Mouse (Mus musculus): ENCODE data around the gene Snx11. TPM values are rescaled to one million over a fixed set of nuclear protein-coding genes. Genes with fewer than 3 reads are reported as not detected.
"Not testable (repeated sequence)": the region's sequence is repeated elsewhere in the genome, so short reads cannot be mapped to it uniquely, and the experiment has no call there.

Gene Snx11
- polyA plus RNA-seq, 1 experiment from 2014 or later: 22.2 TPM

DNA sequence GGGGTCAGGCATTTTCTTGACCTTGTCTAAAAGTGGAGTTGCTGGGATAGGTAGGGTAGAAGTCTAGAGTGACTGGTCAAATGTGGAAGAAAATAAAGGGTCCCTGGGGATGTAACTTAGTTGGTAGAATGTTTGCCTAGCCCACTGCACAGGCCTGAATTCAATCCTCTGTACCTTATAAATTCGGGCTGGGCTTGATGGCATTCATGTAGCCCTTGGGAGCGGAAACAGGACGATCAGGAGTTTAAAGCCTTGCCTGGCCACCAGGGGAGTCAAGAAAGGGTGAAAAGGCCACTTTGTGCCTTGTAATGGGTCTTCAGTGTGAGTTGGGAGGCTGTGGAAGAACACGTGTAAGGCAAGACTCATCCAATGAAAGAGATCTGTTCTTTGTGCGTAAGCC lies 12.6 kb upstream of the Snx11 start:
- H3K4me2 ChIP-seq (replicated peaks): peak overlapping the region; percentile 96
- peaks cover 20% of the 10 kb centered on the region for H3K36me3 ChIP-seq
- H3K9me3 ChIP-seq: no peaks in the 10 kb centered on the region
- H3K4me3 ChIP-seq: peak overlapping the region; percentile 90
- peak overlapping the region; percentile 91 for H3K9ac ChIP-seq
- H3K27me3 ChIP-seq: no peaks in the 10 kb centered on the region
- ATAC-seq (ENCODE audit: low FRiP score, low read depth): no peak
- peak overlapping the region; percentile 96; the same call in 1 of the 2 replicates for H3K27ac ChIP-seq
- H3K4me1 ChIP-seq: peaks cover 35% of the 10 kb centered on the region
- 10% methylated on average over 5 of the region's 5 CpGs for WGBS

GRCm38 (mm10) chr11:96788871-96789795 lies 11.8 kb upstream of the Snx11 start, which contains the start of gene Cbx1:
TSS of gene Cbx1 (plus strand) at chr11:96789127.
- H3K27me3 ChIP-seq: no peaks in the 10 kb centered on the region
- peak within 1 kb of the TSS; percentile 90 for H3K4me3 ChIP-seq
- no peaks in the 10 kb centered on the region for H3K9me3 ChIP-seq
- peak within 1 kb of the TSS; percentile 96 for H3K27ac ChIP-seq
- H3K36me3 ChIP-seq: peaks cover 14% of the 10 kb centered on the region; the same call in 1 of the 2 replicates
- peak within 1 kb of the TSS; percentile 96 for H3K4me2 ChIP-seq (replicated peaks)
- peak; percentile 97 for ATAC-seq (ENCODE audit: low FRiP score, low read depth)
- H3K4me1 ChIP-seq: peaks cover 35% of the 10 kb centered on the region
- peak within 1 kb of the TSS; percentile 91 for H3K9ac ChIP-seq
- 1% methylated on average over 91 of the region's 93 CpGs for WGBS

- Histone ChIP-seq H3K4me3 (no peak overlapping the region), H3K36me3 (peaks cover 9% of the 10 kb centered on the region; the same call in 1 of the 2 replicates), H3K9ac (no peak overlapping the region), H3K4me1 (peaks cover 20% of the 10 kb centered on the region), H3K27me3 (no peaks in the 10 kb centered on the region), H3K27ac (no peak overlapping the region), H3K4me2 (replicated peaks) (no peak overlapping the region), H3K9me3 (no peaks in the 10 kb centered on the region)
- no peak for ATAC-seq (ENCODE audit: low FRiP score, low read depth)
- 34% methylated on average over 9 of the region's 9 CpGs for WGBS
Measured at GRCm38 (mm10) chr11:96786731-96787450, 9.5 kb upstream of the Snx11 start.

DNA sequence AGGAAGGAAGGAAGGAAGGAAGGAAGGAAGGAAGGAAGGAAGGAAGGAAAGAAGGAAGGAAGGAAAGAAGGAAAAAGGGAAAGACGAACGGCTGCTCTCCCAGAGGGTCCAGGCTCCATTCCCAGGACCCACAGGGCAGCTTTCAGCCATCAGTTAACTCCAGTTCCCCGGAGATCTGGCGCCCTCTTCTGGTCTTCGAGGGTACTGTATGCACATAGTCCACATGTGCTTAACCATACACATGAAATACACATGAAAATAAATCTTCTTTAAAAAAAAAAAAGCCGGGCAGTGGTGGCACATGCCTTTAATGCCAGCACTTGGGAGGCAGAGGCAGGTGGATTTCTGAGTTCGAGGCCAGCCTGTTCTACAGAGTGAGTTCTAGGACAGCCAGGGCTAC lies 7.5 kb upstream of the Snx11 start:
- 14% methylated on average over 7 of the region's 7 CpGs for WGBS
- H3K36me3 ChIP-seq; H3K4me1 ChIP-seq; H3K9me3 ChIP-seq; H3K27me3 ChIP-seq; ATAC-seq (ENCODE audit: low FRiP score, low read depth); H3K9ac ChIP-seq; H3K4me2 ChIP-seq (replicated peaks); H3K4me3 ChIP-seq; H3K27ac ChIP-seq: not testable (repeated sequence)

- Histone ChIP-seq H3K36me3 (no peaks in the 10 kb centered on the region), H3K27me3 (no peaks in the 10 kb centered on the region), H3K9ac (no peak overlapping the region), H3K4me2 (replicated peaks) (no peak overlapping the region), H3K9me3 (no peaks in the 10 kb centered on the region), H3K27ac (no peak overlapping the region), H3K4me1 (peaks cover 12% of the 10 kb centered on the region), H3K4me3 (no peak overlapping the region)
- WGBS: 75% methylated on average over 2 of the region's 2 CpGs
- ATAC-seq (ENCODE audit: low FRiP score, low read depth): no peak
Measured at GRCm38 (mm10) chr11:96781425-96781824, 4.1 kb upstream of the Snx11 start.

- no peak overlapping the region for H3K9ac ChIP-seq
- ATAC-seq (ENCODE audit: low FRiP score, low read depth): no peak
- no peak overlapping the region for H3K27ac ChIP-seq
- H3K4me3 ChIP-seq: no peak overlapping the region
- H3K27me3 ChIP-seq: no peaks in the 10 kb centered on the region
- H3K4me2 ChIP-seq (replicated peaks): no peak overlapping the region
- H3K4me1 ChIP-seq: peaks cover 21% of the 10 kb centered on the region
- no peaks in the 10 kb centered on the region for H3K9me3 ChIP-seq
- WGBS: 73% methylated on average over 5 of the region's 5 CpGs
- H3K36me3 ChIP-seq: no peaks in the 10 kb centered on the region
Measured at GRCm38 (mm10) chr11:96780306-96780705, 2.9 kb upstream of the Snx11 start.

- H3K27ac ChIP-seq: peak overlapping the region; percentile 58; the same call in 1 of the 2 replicates
- H3K9ac ChIP-seq: peak overlapping the region; percentile 71
- ATAC-seq (ENCODE audit: low FRiP score, low read depth): not testable (repeated sequence)
Measured at GRCm38 (mm10) chr11:96778061-96778627, 785 bp upstream of the Snx11 start.

DNA sequence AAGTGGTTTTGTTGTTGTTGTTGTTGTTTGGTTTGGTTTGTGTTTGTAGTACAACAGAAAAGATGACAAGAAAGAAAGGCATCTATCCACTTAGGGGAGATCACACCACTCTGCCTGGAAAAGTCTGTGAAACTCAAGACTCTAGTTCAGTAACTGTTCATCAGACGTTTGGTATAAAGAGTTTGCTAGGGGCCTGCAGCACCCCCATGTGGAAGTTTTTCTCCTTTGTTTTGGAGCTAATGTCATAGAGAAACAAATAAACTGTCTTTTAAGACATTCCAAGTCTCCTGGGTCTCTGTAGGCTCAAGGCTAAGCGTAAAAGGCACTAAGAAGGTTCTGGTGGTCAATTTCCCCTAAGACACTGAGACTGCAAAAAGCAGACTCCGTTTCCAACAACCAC lies 1.3 kb downstream of the Snx11 start:
- WGBS: 36% methylated on average over 3 of the region's 3 CpGs
- peak overlapping the region; percentile 71; the same call in 1 of the 2 replicates for H3K9ac ChIP-seq
- ATAC-seq (ENCODE audit: low FRiP score, low read depth): no peak
- no peaks in the 10 kb centered on the region for H3K9me3 ChIP-seq
- H3K27ac ChIP-seq: no peak overlapping the region
- peaks cover 29% of the 10 kb centered on the region for H3K4me1 ChIP-seq
- no peaks in the 10 kb centered on the region for H3K27me3 ChIP-seq
- H3K36me3 ChIP-seq: peaks cover 25% of the 10 kb centered on the region
- peak overlapping the region; percentile 86 for H3K4me2 ChIP-seq (replicated peaks)
- H3K4me3 ChIP-seq: peak overlapping the region; percentile 69; the same call in 1 of the 2 replicates

More at GRCm38 (mm10) chr11:96778061-96778627, 785 bp upstream of the Snx11 start:
- Histone ChIP-seq H3K4me2 (replicated peaks) (peak overlapping the region; percentile 86), H3K4me3 (peak overlapping the region; percentile 69), H3K4me1 (peaks cover 29% of the 10 kb centered on the region)
- H3K27me3 ChIP-seq, H3K9me3 ChIP-seq, H3K36me3 ChIP-seq: not testable (repeated sequence)
- WGBS: 67% methylated on average over 10 of the region's 10 CpGs

GRCm38 (mm10) chr11:96775665-96776064 lies 1.7 kb downstream of the Snx11 start:
- Histone ChIP-seq H3K4me1 (peaks cover 29% of the 10 kb centered on the region), H3K4me3 (0 out of 2 replicates have a peak overlapping the region, but pooled peaks have one; percentile 3), H3K36me3 (peaks cover 29% of the 10 kb centered on the region), H3K9ac (no peak overlapping the region), H3K9me3 (no peaks in the 10 kb centered on the region), H3K4me2 (replicated peaks) (no peak overlapping the region; the same call in 1 of the 2 replicates), H3K27me3 (no peaks in the 10 kb centered on the region), H3K27ac (no peak overlapping the region)
- 60% methylated on average over 7 of the region's 7 CpGs for WGBS
- ATAC-seq (ENCODE audit: low FRiP score, low read depth): no peak

- Histone ChIP-seq H3K27me3 (no peaks in the 10 kb centered on the region), H3K4me2 (replicated peaks) (no peak overlapping the region; the same call in 1 of the 2 replicates), H3K9me3 (no peaks in the 10 kb centered on the region), H3K27ac (no peak overlapping the region), H3K9ac (no peak overlapping the region), H3K36me3 (peaks cover 35% of the 10 kb centered on the region), H3K4me3 (no peak overlapping the region), H3K4me1 (peaks cover 29% of the 10 kb centered on the region)
- no peak for ATAC-seq (ENCODE audit: low FRiP score, low read depth)
- 65% methylated on average over 8 of the region's 8 CpGs for WGBS
Measured at GRCm38 (mm10) chr11:96775063-96775462, 2.3 kb downstream of the Snx11 start.

DNA sequence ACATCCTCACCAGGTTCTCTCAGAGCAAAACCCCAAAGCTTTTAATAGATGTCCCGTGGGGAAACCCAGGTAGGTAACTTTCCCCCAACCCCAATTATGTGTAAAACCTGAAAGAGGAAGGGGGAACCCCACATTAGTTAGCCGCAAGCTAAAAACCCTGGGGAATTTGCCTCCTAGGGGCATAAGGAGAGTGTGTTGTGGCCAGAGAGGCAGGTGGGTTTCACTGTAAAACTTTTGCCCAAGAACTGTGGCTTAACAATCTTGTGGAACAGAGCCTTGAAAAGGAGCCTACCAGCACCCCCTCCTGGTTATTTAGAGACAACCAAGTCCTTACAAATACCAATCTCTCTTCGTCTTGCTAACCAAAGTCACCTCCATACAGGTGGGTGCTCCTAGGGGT lies 2.8 kb downstream of the Snx11 start:
- Histone ChIP-seq H3K27me3 (no peaks in the 10 kb centered on the region), H3K4me2 (replicated peaks) (no peak overlapping the region), H3K27ac (no peak overlapping the region), H3K4me3 (no peak overlapping the region), H3K4me1 (peaks cover 29% of the 10 kb centered on the region), H3K36me3 (peaks cover 40% of the 10 kb centered on the region), H3K9ac (no peak overlapping the region), H3K9me3 (no peaks in the 10 kb centered on the region)
- 82% methylated on average over 3 of the region's 3 CpGs for WGBS
- ATAC-seq (ENCODE audit: low FRiP score, low read depth): no peak

- WGBS: 89% methylated on average over 9 of the region's 9 CpGs
Measured at GRCm38 (mm10) chr11:96772413-96772812, 4.9 kb downstream of the Snx11 start.

More at GRCm38 (mm10) chr11:96772413-96772812, 4.9 kb downstream of the Snx11 start:
- Histone ChIP-seq H3K36me3 (peaks cover 59% of the 10 kb centered on the region), H3K9me3 (no peaks in the 10 kb centered on the region), H3K4me1 (peaks cover 28% of the 10 kb centered on the region), H3K4me3 (no peak overlapping the region), H3K27ac (no peak overlapping the region), H3K4me2 (replicated peaks) (no peak overlapping the region), H3K9ac (no peak overlapping the region), H3K27me3 (no peaks in the 10 kb centered on the region)
- no peak for ATAC-seq (ENCODE audit: low FRiP score, low read depth)

Measured in limb, embryonic 13.5 days (tissue).